Mouse (Mus musculus): ENCODE measurements around the gene Akirin1.

Akirin1 gene

DNA sequence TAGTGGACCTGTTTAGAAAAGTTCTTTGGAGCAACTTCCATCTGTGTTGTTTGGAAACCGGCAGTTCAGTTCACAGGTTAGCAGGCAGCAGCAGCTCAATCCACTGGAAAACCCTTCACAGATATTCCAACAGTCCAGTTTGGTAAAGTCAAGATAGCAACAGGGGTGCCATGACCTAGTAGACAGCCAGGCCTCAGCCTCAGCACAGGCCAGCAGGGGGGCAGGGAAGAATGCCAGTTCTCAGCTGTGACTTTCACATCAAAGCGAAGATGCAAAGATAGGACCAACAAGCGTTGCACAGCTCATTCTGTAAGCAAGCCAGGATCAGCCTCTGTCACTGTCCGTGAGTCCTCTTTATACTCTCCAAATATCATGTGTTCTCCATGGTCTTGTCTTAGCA is 28.4 kb downstream of the Akirin1 start:
- in situ Hi-C loops (cut with MboI, MseI): no loop called here

DNA sequence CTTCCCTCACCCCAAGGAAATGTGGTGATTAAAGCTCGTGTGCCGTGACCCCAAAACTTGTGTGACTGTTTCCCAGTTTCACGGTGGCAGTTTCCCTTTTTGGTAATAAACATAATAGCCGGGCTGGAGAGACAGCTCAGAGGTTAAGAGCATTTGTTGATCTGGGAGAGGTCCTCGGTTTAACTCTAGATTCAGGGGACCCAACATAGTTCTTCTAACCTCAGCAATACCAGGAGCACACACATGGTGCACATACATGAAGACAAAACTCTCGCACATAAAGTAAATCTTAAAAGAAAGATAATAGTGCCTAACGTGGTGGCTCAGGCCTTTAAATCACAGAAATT is 31.7 kb downstream of the Akirin1 start:
- in situ Hi-C loops (cut with MboI, MseI): no loop called here

DNA sequence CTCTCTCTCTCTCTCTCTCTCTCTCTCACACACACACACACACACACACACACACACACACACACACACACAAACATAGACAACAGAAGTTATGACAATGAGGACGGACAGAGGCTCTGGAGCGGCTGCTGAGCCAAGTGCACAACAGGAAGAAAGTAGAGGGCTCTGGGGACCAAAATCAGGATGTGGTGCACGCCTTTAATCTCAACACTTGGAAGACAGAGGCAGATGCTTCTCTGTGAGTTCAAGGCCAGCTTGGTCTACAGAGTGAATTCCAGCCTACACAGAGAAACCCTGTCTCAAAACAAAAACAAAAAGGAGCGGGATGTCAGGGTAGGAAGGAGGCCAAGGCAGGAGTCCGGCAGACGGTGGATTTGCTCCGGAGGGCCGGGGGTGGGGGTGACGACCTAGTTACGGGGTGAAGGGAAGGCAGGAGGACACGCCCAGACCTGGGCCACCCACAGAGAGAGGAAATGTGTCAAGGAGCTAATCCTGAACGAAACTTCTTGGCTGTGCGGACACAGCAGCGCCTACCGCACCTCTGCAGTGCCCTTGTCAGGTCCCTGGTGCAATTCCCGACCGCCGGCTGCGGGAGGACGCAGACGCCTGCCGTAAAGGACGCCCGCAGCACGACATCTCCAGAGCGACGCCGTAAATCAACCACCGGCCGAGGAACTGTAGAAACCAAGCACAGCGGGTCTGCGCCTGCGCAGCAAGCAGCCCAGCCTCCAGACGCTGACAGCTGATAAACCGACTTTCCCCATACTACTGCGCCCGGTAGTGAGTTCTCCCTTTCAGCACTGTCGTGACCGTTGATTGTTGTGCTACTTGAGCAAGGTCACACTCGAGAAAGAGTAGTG is 32.3 kb downstream of the Akirin1 start, which contains the start of gene Ndufs5:
TSS of gene Ndufs5 (minus strand) at position 629 of the 860 bp plus-strand sequence.
- in situ Hi-C loops (cut with MboI, MseI): no loop called here

DNA sequence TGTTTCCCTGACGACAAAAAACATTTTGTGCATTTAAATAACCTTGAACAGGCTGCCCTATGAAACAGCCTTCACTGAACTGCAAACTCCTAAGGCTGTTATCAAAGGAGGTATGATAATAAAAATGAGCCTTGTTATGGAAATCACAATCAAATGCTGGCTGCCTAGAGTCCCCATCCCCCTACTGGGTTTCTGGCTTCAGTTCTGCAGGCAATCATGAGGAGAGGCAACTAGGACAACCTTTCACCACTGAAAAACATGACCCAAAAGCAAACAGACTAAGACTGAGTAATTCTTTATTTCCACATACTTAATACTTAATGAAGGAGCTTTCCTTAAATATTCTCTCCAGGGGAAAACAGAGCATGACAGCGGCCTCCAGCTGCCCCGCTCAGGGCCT is 37.7 kb downstream of the Akirin1 start:
- in situ Hi-C loops (cut with MboI, MseI): no loop called here

DNA sequence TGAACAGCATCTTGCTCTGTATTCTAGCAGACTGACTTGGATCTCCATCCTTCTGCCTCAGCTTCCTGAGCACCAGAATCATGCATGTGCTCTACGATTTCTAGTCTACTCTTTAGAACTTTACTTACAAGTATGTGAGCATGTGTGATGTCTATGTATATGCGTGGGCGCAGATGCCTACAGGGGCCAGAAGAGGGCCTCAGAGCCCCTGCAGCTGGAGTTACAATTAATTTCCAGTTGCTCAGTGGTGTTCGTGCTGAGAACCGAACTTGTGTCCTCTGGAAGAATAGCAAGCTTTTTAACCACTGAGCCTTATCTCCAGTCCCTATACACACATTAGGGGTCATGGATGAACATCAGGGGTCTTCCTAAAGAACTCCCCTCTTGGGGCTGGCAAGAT is 42.8 kb downstream of the Akirin1 start:
- in situ Hi-C loops (cut with MboI, MseI): no loop called here

DNA sequence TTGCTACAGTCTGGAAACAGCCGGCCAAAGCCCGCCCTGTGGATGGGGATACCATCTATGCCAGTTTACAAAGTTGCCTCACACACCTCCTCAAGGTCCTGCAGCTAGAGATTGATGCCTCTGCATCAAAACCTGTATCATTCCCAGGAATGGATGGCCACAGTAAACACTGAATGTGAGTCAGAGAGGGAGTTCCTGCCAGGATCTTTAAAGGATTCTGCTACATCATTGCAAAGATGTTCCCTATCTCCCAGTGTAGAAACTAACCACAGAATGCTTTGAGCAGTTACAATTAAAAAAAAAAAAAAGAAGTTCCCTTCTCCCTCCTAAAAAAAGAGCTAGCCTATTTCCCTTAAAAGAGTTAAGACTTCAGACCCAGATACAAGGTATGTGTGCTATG is 44.8 kb downstream of the Akirin1 start:
- in situ Hi-C loops (cut with MboI, MseI): no loop called here

DNA sequence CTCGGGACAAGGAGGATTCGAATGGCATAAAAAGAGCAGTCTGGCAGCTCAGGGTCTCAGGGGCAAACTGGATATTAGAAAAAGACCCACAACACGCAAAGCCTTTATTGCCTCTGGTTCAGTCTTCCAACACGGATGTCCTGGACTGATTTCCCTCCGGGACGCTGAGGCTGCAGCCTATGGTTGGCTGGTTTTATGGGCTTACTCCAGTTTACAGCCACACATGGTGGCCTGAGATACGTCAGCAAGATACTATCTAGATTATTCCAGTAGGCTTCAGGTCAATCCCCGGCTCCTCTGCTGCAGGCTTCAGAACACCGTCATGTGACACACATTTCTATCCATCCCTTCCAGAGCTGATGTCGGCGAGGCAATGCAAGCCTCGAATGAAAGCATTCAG is 56.8 kb downstream of the Akirin1 start:
- in situ Hi-C loops (cut with MboI, MseI): no loop called here

DNA sequence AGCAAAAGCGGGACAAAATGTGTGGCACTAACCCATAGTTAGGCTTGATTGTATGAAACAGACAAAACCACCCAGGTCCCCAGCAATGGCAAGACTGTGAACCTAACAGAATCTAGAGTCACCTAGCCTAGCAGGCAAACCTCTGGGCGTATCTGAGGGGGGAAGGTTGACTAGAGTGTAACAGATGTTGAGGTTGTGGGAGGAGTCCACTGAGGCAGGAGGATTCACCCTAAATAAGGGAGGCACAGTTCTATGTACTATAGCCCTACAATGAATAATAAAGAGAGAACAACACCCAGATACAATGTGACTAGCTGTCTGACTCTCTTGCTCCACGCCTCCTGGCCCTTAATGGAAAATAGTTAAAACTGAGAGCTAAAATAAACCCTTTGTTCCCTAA is 58.1 kb downstream of the Akirin1 start:
- in situ Hi-C loops (cut with MboI, MseI): no loop called here

DNA sequence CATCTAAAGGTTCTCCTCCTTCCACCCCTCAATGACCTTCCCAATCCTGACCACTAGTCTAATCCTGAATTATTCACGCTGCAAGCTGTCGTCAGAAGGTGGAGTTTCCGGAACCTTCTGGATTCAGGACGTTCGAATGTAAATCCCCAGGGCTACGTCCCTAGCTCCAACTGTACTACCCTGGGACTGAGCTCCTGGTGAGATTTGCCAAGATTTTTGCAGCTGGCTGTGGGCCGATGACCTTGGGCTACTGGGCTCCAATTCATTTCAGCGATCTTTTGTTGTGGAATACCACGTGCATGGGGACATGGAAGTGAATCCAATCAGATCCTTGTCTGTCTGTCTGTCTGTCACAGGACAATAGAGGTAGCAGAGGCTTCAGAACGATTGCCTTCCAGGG is 59.8 kb downstream of the Akirin1 start:
- in situ Hi-C loops (cut with MboI, MseI): no loop called here

DNA sequence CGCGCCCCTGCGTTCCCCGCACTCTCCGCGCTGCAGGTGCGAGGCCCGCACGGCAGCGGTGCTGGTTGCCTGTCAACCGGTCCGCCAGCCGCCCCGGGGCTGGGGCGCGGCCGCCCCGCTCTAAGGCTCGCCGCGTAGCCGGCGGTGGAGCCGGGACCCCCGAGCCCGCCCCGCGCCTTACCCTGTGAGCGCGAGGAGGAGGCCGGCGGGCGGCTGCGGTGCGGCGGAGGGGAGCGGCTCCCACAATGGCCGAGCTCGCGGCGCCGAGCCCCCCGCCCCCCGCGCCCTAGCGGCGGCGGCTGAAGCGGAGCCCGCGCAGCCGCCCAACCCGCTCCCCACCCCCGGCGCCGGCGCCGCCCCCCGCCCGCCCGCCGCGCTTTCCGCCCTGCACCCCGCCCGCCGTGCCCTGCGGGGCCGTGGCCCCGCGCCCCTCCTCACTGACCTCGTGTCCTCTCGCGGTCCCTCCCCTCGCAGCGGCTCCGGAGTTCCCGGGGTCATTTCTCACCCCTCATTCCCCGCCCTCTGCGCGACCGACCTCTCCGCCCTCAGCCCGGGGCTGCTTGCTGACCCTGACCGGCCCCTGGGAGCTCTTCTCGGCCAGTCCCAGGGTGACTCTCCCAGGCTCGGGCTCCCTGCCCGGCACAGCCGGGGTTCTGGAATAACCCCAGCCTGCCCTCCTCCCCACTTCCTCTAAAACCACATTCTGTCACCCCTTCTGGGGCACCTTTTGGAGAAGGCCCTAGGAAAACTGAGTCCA is 62.9 kb downstream of the Akirin1 start:
- in situ Hi-C loops (cut with MboI, MseI): no loop called here

DNA sequence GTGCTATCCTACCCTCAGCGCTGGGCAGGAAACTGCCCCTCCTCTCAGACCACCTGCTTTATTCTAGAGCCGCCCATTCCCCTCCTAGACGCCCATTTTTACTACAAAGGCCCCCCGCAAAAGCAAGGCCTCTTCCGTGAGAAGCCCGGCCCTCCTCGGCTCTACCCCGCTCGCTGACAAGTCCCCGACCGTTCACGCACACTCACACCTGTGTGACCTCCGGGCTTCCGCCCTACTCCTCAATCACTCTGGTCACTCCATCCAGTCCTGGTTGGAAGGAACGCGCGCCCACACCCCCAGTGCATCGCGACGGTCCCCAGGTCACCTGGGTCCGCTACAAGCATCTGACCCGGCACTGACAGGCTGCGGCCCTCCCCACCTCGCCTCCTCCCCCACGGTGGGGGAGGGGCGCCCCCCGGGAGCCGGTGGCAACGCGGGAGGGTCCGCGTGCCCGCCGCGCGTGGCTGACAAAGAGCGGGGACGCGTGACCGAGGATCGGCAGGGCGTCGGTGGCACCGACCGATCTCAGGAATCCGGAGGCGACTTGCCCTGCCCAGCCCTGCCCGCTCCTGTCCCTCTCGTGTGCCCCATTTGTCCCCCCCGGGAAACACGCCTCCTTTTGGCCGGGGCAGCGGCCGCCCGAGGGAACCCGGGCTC is 63.6 kb downstream of the Akirin1 start:
- in situ Hi-C loops (cut with MboI, MseI): no loop called here

DNA sequence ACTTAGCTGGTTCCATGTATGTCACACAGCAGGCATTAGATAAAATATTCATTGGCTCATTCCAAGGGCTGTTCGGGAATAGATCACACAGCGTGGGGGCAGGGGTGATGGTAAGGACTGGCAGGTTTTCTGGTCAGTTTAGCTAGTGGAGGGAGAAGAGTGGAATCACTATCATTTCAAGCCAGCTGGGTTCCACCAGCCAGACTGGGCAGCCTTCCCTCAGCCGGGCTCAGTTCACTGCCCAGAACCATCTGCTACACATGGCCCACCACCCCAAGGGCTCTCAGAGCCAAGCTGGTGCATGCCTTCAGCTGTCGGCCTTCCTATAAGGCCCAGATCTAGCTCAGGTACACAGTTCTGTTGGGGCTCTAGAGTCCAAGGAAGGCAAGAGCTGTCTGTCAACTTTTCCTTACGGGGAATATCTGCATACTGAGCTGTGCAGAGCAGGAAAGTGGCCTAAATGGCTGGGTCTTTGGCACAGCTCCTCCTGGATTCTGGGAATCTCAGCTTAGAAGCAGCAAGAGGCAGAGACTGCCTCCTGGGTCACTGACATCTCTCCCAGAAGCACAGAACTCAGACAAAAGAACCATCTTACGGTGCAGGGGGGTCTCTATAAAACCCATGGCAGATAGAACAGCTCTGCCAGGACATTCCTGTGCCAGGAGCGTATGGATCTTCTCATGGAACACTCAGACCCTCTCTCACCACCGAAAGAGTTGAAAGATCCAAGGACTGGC is 64.5 kb downstream of the Akirin1 start:
- in situ Hi-C loops (cut with MboI, MseI): no loop called here

DNA sequence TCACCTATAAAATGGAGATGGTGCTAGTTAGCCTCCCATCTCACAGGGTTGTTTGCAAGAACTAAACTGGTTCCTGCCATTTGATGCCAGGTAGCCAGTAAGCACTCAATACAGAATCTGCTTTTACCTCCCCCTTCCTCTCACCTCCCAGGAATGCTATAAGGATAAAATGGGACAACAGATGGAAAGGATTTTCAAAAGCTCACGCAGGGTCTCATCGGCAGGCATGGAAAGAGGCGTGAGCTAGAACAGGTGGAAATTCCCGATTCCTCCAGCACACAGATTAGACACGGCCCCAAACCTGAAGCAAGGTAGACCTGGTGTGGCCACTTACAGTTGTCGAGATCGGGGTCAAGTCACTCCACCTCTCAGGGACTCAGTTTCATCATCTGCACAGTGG is 65.1 kb downstream of the Akirin1 start:
- in situ Hi-C loops (cut with MboI, MseI): no loop called here
